Comparison of ENCODE assay signal across 13 mouse cellular contexts in genomic region chr9:61657996-61658395, GRCm38 (mm10).
"Had no signal": no experiment of that assay in that cellular context is flagged by ENCODE, and none has a peak within 500 bp of the region (broad histone marks: within the 10 kb centered on the region; RNA-seq: fewer than 3 reads in every experiment).

No protein-coding gene starts in this region.

- H3K4me2 ChIP-seq: lung, embryonic 14.5 days; midbrain, embryonic 12.5 days; neural tube, embryonic 12.5 days; stomach, embryonic 15.5 days had no signal

- DNase-seq: lung, adult 18-20 months; lung, embryonic 14.5 days; lung, postnatal 10 days; lung, postnatal 4 days; midbrain, embryonic 14.5 days; right cerebral cortex, postnatal 14 days; thymus, adult 2 months; thymus, postnatal 25 days; thymus, postnatal 4 days had no signal

- H3K4me3 ChIP-seq: midbrain, embryonic 10.5 days; midbrain, embryonic 12.5 days; neural tube, embryonic 12.5 days; stomach, embryonic 15.5 days had no signal

- H3K27me3 ChIP-seq: midbrain, embryonic 12.5 days; neural tube, embryonic 12.5 days; stomach, embryonic 15.5 days had no signal

- H3K36me3 ChIP-seq: midbrain, embryonic 10.5 days; midbrain, embryonic 12.5 days; neural tube, embryonic 12.5 days; stomach, embryonic 15.5 days had no signal
